Comparison of ENCODE assay signal across 17 mouse cellular contexts in the genomic region with DNA sequence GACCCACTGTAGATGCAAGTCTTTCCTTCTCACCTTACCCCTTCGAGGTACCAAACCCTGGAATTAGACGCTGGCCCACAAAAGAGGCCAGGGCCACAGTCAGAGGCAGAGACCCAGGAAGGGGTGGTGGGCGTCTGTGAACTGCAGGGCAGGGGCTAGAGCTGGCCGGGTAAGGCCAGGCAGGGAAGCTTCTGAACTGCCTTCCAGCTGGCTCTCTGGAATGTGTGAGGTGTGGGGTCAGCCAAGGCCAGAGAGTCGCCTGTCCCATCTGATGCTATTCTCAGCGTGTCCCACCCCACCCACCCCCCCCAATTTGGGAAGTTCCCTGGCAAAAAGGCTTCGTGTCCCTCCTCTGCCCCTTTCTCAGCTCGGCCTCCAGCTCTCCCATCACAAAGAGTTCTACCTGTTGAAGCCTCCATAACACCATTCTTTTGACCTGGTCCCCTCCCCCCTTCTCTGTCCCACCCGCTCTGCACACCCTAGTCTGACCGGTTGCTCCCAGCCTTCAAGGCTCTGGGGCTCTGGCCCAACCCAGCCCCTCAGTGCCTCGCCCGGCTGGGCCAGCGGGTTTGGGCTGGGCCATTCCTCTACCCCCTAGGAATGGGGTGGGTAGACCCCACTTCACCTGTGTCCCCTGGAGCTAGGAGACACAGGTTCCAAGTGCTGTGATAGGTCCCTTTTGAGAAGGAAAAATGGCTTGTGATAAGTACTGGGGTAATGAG. TPM values are rescaled to one million over a fixed set of nuclear protein-coding genes. Genes with fewer than 3 reads are reported as not detected.
A peak's percentile ranks its signal among the peaks of the same experiment; 100 is the strongest.
DNase-seq lines count a peak whose midpoint lies in the region; ATAC-seq lines count a peak whose summit lies in the region.
"Had no signal": no experiment of that assay in that cellular context is flagged by ENCODE, and none has a peak within 500 bp of the region (broad histone marks: within the 10 kb centered on the region; RNA-seq: fewer than 3 reads in every experiment).

No protein-coding gene starts in this region.

- peak overlapping the region; percentile 39 for H3K27ac ChIP-seq in lung, embryonic 16.5 days (ENCODE audit: low read length)
- peak overlapping the region; percentile 28 to 38; a peak in 2 of 4 replicates for H3K27ac ChIP-seq in heart, embryonic 14.5 days (replicated peaks in 1 of 2; ENCODE audit: control insufficient read depth in 1 of 2, insufficient read depth in 1 of 2, low read depth in 2 of 2, low read length in 2 of 2)
- H3K27ac ChIP-seq in stomach, embryonic 15.5 days = peak overlapping the region; percentile 51; the same call in 1 of the 2 replicates
- H3K27ac ChIP-seq: limb, embryonic 10.5 days; liver, embryonic 14.5 days; neural tube, embryonic 15.5 days had no signal

- peak; percentile 45 for DNase-seq in gastrocnemius, postnatal 25 days
- DNase-seq in gastrocnemius, postnatal 36 days = no peak
- no peak for DNase-seq in lung, postnatal 25 days (ENCODE audit: low spot score)
- no peak for DNase-seq in thymus, adult 18-20 months
- DNase-seq: adrenal gland, postnatal 10 days; cerebellum, adult 11 months; cerebellum, postnatal 36 days; gastrocnemius, postnatal 10 days; midbrain, embryonic 14.5 days had no signal

- 59% methylated on average over 13 of the region's 13 CpGs for WGBS in lung, embryonic 16.5 days
- 52% methylated on average over 13 of the region's 13 CpGs for WGBS in heart, embryonic 14.5 days
- WGBS in stomach, embryonic 15.5 days = 69% methylated on average over 11 of the region's 13 CpGs

- H3K36me3 ChIP-seq in lung, embryonic 16.5 days (ENCODE audit: control insufficient read depth, insufficient read depth, low read length) = peaks cover 34% of the 10 kb centered on the region
- H3K36me3 ChIP-seq in heart, embryonic 14.5 days (ENCODE audit: control insufficient read depth, insufficient read depth, low read length) = peaks cover 72% of the 10 kb centered on the region
- peaks cover 51% of the 10 kb centered on the region for H3K36me3 ChIP-seq in stomach, embryonic 15.5 days

- H3K4me1 ChIP-seq in lung, embryonic 16.5 days (replicated peaks; ENCODE audit: control insufficient read depth, insufficient read depth, low read length) = peaks cover 29% of the 10 kb centered on the region
- peaks cover 36 to 76% of the 10 kb centered on the region in 2 experiments for H3K4me1 ChIP-seq in heart, embryonic 14.5 days (ENCODE audit: control insufficient read depth in 2 of 2, insufficient read depth in 2 of 2, low read length in 2 of 2)
- peaks cover 23% of the 10 kb centered on the region for H3K4me1 ChIP-seq in stomach, embryonic 15.5 days

- H3K9me3 ChIP-seq in lung, embryonic 16.5 days (ENCODE audit: control insufficient read depth, low read length) = no peaks in the 10 kb centered on the region
- no peaks in the 10 kb centered on the region for H3K9me3 ChIP-seq in heart, embryonic 14.5 days (ENCODE audit: control insufficient read depth, low read length)
- no peaks in the 10 kb centered on the region for H3K9me3 ChIP-seq in stomach, embryonic 15.5 days
- H3K9me3 ChIP-seq: limb, embryonic 10.5 days; neural tube, embryonic 15.5 days had no signal

- H3K27me3 ChIP-seq in lung, embryonic 16.5 days (ENCODE audit: control insufficient read depth, insufficient read depth, low read depth, low read length) = no peaks in the 10 kb centered on the region
- no peaks in the 10 kb centered on the region for H3K27me3 ChIP-seq in heart, embryonic 14.5 days (ENCODE audit: control insufficient read depth, insufficient read depth, low read length)
- H3K27me3 ChIP-seq in stomach, embryonic 15.5 days (replicated peaks) = no peaks in the 10 kb centered on the region
- H3K27me3 ChIP-seq: neural tube, embryonic 15.5 days had no signal

- intact Hi-C loops in gastrocnemius, postnatal 36 days (cut with DNase I) = loop anchor here (10.0 kb wide), 1 partner anchor 248 kb away; the partner anchor contains the start of gene Pop7

- no peak overlapping the region for H3K4me3 ChIP-seq in lung, embryonic 16.5 days (ENCODE audit: low read length)
- no peak overlapping the region for H3K4me3 ChIP-seq in heart, embryonic 14.5 days (ENCODE audit: control insufficient read depth in 1 of 2, insufficient read depth in 1 of 2, low read depth in 1 of 2, low read length in 2 of 2)
- no peak overlapping the region for H3K4me3 ChIP-seq in stomach, embryonic 15.5 days (replicated peaks)
- H3K4me3 ChIP-seq: limb, embryonic 10.5 days; myocyte; neural tube, embryonic 15.5 days had no signal

- 0 out of 2 replicates have a peak overlapping the region, but pooled peaks have one; percentile 0 for H3K9ac ChIP-seq in lung, embryonic 16.5 days (ENCODE audit: low read length)
- H3K9ac ChIP-seq in heart, embryonic 14.5 days (ENCODE audit: low read length) = peak overlapping the region; percentile 51
- no peak overlapping the region for H3K9ac ChIP-seq in stomach, embryonic 15.5 days
- H3K9ac ChIP-seq: liver, embryonic 14.5 days; neural tube, embryonic 15.5 days had no signal

- H3K4me2 ChIP-seq in lung, embryonic 16.5 days (ENCODE audit: low read depth, low read length) = no peak overlapping the region
- H3K4me2 ChIP-seq in heart, embryonic 14.5 days (ENCODE audit: low read length) = no peak overlapping the region
- H3K4me2 ChIP-seq in stomach, embryonic 15.5 days = no peak overlapping the region
- H3K4me2 ChIP-seq: neural tube, embryonic 15.5 days had no signal

- ATAC-seq in lung, embryonic 16.5 days (ENCODE audit: low read depth) = peak; percentile 41; the same call in 1 of the 2 replicates
- no peak for ATAC-seq in heart, embryonic 14.5 days (ENCODE audit: insufficient number of reproducible peaks, insufficient read depth, low FRiP score, low read depth)
- peak; percentile 64 for ATAC-seq in stomach, embryonic 15.5 days (ENCODE audit: insufficient read depth, low FRiP score, low read depth)
- ATAC-seq in erythroid progenitor cell, adult 5-6 weeks (replicated peaks; ENCODE audit: low FRiP score, poor library complexity, severe bottlenecking) = no peak

RNA-seq across cellular contexts. Expression of gene Tsc22d4, which starts 7.7 kb away (rescaled TPM):
- 10 to 100 TPM; 57.8 to 59.1 TPM for total RNA-seq in gastrocnemius, postnatal 25 days (2021)
- 10 to 100 TPM; 52.2 to 55.6 TPM for total RNA-seq in gastrocnemius, postnatal 36 days (2021)
- 140 and 146 TPM in 2 replicates for polyA plus RNA-seq in lung, embryonic 16.5 days (2015; fragmentation: Nextera tagmentation; extraction: Ambion mirVana)
- polyA plus RNA-seq in heart, embryonic 14.5 days (2014; fragmentation: Nextera tagmentation; extraction: Ambion mirVana) = 144 and 147 TPM in 2 replicates
- polyA plus RNA-seq in stomach, embryonic 15.5 days (2015; fragmentation: Nextera tagmentation; extraction: Ambion mirVana) = 130 and 138 TPM in 2 replicates
- 31.0 and 47.9 TPM in 2 replicates for total RNA-seq in erythroid progenitor cell, adult 5-6 weeks (2015; ENCODE audit: low replicate concordance)
- total RNA-seq in erythroid progenitor cell, adult 5-6 weeks (2017; ENCODE audit: low replicate concordance) = 88.1 and 103 TPM in 2 replicates

RNA-seq across cellular contexts. Expression of gene Nyap1, which starts 11.9 kb away (rescaled TPM):
- total RNA-seq in gastrocnemius, postnatal 25 days (2021) = under 1 TPM; 0.10 to 0.35 TPM
- total RNA-seq in gastrocnemius, postnatal 36 days (2021) = under 1 TPM; 0.20 to 0.28 TPM
- 1.6 and 1.9 TPM in 2 replicates for polyA plus RNA-seq in lung, embryonic 16.5 days (2015; fragmentation: Nextera tagmentation; extraction: Ambion mirVana)
- 0.57 and 1.00 TPM in 2 replicates for polyA plus RNA-seq in heart, embryonic 14.5 days (2014; fragmentation: Nextera tagmentation; extraction: Ambion mirVana)
- polyA plus RNA-seq in stomach, embryonic 15.5 days (2015; fragmentation: Nextera tagmentation; extraction: Ambion mirVana) = 2.7 and 2.9 TPM in 2 replicates
- 2.5 TPM in 1 of 2 replicates, not detected in the other for total RNA-seq in erythroid progenitor cell, adult 5-6 weeks (2015; ENCODE audit: low replicate concordance)
- 1.4 and 4.9 TPM in 2 replicates for total RNA-seq in erythroid progenitor cell, adult 5-6 weeks (2017; ENCODE audit: low replicate concordance)

RNA-seq across cellular contexts. Expression of gene Ppp1r35, which starts 25.4 kb away (rescaled TPM):
- 1 to 10 TPM; 7.1 to 8.9 TPM for total RNA-seq in gastrocnemius, postnatal 25 days (2021)
- 1 to 10 TPM; 5.6 to 7.9 TPM for total RNA-seq in gastrocnemius, postnatal 36 days (2021)
- polyA plus RNA-seq in lung, embryonic 16.5 days (2015; fragmentation: Nextera tagmentation; extraction: Ambion mirVana) = 25.9 and 30.5 TPM in 2 replicates
- polyA plus RNA-seq in heart, embryonic 14.5 days (2014; fragmentation: Nextera tagmentation; extraction: Ambion mirVana) = 29.8 and 36.7 TPM in 2 replicates
- 22.5 and 26.2 TPM in 2 replicates for polyA plus RNA-seq in stomach, embryonic 15.5 days (2015; fragmentation: Nextera tagmentation; extraction: Ambion mirVana)
- 43.6 and 45.8 TPM in 2 replicates for total RNA-seq in erythroid progenitor cell, adult 5-6 weeks (2015; ENCODE audit: low replicate concordance)
- 28.0 and 51.0 TPM in 2 replicates for total RNA-seq in erythroid progenitor cell, adult 5-6 weeks (2017; ENCODE audit: low replicate concordance)

RNA-seq across cellular contexts. Expression of gene Mepce, which starts 34.2 kb away (rescaled TPM):
- 10 to 100 TPM; 14.7 to 20.1 TPM for total RNA-seq in gastrocnemius, postnatal 25 days (2021)
- 10 to 100 TPM; 20.8 to 25.2 TPM for total RNA-seq in gastrocnemius, postnatal 36 days (2021)
- 10.0 and 10.5 TPM in 2 replicates for polyA plus RNA-seq in lung, embryonic 16.5 days (2015; fragmentation: Nextera tagmentation; extraction: Ambion mirVana)
- polyA plus RNA-seq in heart, embryonic 14.5 days (2014; fragmentation: Nextera tagmentation; extraction: Ambion mirVana) = 7.9 and 9.2 TPM in 2 replicates
- polyA plus RNA-seq in stomach, embryonic 15.5 days (2015; fragmentation: Nextera tagmentation; extraction: Ambion mirVana) = 7.5 and 10.4 TPM in 2 replicates
- 45.4 and 50.7 TPM in 2 replicates for total RNA-seq in erythroid progenitor cell, adult 5-6 weeks (2015; ENCODE audit: low replicate concordance)
- 8.9 and 22.3 TPM in 2 replicates for total RNA-seq in erythroid progenitor cell, adult 5-6 weeks (2017; ENCODE audit: low replicate concordance)

RNA-seq across cellular contexts. Expression of gene Zcwpw1, which starts 34.3 kb away (rescaled TPM):
- under 1 TPM in 1 of 2 experiments, not detected in 1; 0.35 TPM for total RNA-seq in gastrocnemius, postnatal 25 days (2021)
- total RNA-seq in gastrocnemius, postnatal 36 days (2021) = under 1 TPM in 1 of 2 experiments, not detected in 1; 0.17 TPM
- 24.3 and 26.8 TPM in 2 replicates for polyA plus RNA-seq in lung, embryonic 16.5 days (2015; fragmentation: Nextera tagmentation; extraction: Ambion mirVana)
- polyA plus RNA-seq in heart, embryonic 14.5 days (2014; fragmentation: Nextera tagmentation; extraction: Ambion mirVana) = 7.3 and 7.6 TPM in 2 replicates
- 18.3 and 20.5 TPM in 2 replicates for polyA plus RNA-seq in stomach, embryonic 15.5 days (2015; fragmentation: Nextera tagmentation; extraction: Ambion mirVana)
- total RNA-seq in erythroid progenitor cell, adult 5-6 weeks (2015; ENCODE audit: low replicate concordance) = 9.7 and 15.5 TPM in 2 replicates
- 18.1 and 35.3 TPM in 2 replicates for total RNA-seq in erythroid progenitor cell, adult 5-6 weeks (2017; ENCODE audit: low replicate concordance)

Comparison
In these comparisons a context has a peak if more than half of its experiments do, and no peak if none do; other contexts are left out.
1. ATAC-seq: peak in lung, embryonic 16.5 days (single experiment) and stomach, embryonic 15.5 days (single experiment); none in heart, embryonic 14.5 days (single experiment) and erythroid progenitor cell, adult 5-6 weeks (single experiment).
2. Peak in every context shown above with its lines, with median percentiles within 50 percentile points of each other: H3K27ac ChIP-seq.